Mouse (Mus musculus) brain, embryonic 14.5 days (tissue): ENCODE data around the gene Rbfox3.

Experiments used
- CTCF ChIP-seq: fragments of 200-500 bp; IDR thresholded peaks from 2 replicates; pipeline ENCODE4 v1.5.1; 2012; ENCODE audit warnings: inconsistent platforms, mild to moderate bottlenecking, moderate library complexity, borderline replicate concordance; ENCODE audit not compliant: insufficient read depth, insufficient read length; ENCODE audit errors: extremely low read depth
- POLR2A ChIP-seq: fragments of 200-500 bp; IDR thresholded peaks from 2 replicates; pipeline ENCODE4 v1.6.1; 2012; ENCODE audit warnings: mild to moderate bottlenecking, inconsistent platforms, borderline replicate concordance; ENCODE audit not compliant: poor library complexity, insufficient read depth, insufficient read length, severe bottlenecking; ENCODE audit errors: extremely low read depth

- TF ChIP-seq CTCF, result no peak
- TF ChIP-seq POLR2A, result no peak
Observed at GRCm38 (mm10) chr11:118915888-118916287, 4.5 kb upstream of the Rbfox3 start.
